Mouse (Mus musculus): ENCODE results near the gene Nf1. TPM values are rescaled to one million over a fixed set of nuclear protein-coding genes. Genes with fewer than 3 reads are reported as not detected.

Nf1 gene
- polyA plus RNA-seq (2015; fragmentation: Nextera tagmentation; extraction: Ambion mirVana), result 3.3 and 3.7 TPM in 2 replicates

GRCm38 (mm10) chr11:79339234-79339807, at the start of gene Nf1:
Gene Nf1 (plus strand): TSS chr11:79339693.

DNA sequence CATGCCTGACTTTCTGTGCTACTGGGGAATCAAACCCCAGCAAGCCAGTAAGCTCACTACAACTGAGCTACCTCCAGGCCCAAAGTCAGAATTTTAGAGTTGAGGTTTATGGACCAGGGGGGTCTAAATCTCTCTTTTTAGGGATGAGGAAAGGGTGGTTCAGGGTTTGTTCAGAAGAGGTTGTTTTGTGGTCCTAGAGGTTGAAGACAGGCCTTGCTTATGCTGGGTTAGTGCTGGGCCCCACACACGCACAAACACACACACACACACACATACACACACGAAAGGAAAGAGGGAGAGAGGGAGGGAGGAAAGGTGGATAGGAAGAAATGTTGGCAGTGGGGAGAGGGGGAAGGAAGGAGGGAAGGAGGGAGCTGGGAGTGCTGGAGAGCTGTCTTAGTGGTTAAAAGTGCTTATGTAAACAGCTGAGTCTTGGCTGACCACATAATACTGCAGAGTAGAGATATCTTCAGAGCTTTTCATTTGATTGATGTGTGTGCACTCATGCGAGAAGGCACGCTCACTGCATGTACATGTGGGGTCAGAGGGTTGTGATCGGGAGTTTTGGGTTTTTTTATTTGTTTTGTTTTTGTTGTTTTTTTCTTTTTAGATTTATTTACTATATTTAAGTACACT, 42.5 kb upstream of the Nf1 start, which contains the start of gene Gm9964:
Gene Gm9964, minus strand, starts transcription at position 51 of the 636 bp plus-strand sequence.

GRCm38 (mm10) chr11:79503845-79504244, 164.4 kb downstream of the Nf1 start, which contains the start of gene Omg:
Gene Omg (minus strand): TSS chr11:79504084.

DNA sequence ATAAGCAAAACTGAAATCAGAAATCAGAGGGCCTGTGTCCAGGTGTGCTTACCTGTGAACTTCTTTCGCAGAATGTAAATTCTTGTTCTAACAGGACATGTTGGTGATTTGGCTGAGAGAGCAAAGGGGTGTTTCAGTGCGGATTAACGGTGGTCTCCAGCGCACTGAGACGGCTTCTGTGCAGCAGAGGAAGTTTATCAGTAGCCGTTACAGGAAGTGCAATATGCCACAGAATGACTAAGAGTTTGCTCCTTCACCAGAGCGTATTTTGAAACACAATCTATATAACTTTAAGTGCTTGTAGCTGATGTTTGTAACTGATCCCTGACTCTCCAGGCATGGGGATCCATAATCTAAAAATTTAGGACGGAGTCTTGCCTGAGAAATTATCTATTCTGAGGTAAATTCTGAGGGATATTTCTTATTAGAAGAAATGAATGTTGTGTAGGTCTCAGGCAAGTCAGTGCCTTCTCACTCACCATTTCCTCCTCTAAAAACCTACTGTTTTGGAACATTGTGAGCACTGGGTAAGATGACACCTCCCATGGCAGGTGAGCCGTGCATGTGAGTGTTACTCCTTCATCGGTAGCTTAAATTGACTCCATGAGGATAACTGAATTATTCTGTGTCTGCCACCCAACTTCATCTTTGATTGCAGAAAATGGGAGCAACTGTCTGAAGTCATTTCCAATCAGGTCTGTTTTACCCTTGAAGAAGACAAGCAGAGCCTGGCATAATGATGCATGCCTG, 184.2 kb downstream of the Nf1 start, which contains the start of gene Evi2b:
Gene Evi2b, minus strand, starts transcription at position 203 of the 750 bp plus-strand sequence.

DNA sequence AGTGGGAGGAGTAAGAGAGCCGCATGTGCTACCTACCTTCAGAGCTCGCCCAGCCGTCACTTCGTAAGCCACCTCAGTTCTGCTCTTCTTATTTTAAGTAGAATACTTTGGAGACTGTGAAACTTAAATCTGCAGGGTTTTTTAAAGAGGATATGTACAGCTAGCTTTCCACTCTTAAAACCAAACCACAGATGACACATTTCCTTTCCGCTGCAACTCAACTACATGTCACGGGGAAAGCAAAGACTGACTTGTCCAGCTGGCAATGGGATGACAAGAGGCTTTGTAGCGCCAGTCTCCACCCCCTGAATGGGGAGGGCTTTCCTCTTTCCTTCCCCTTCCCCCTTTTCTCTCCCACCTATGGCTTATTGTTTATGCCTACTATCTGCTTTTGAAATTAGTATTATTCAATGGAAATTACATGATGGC, 190.9 kb downstream of the Nf1 start, which contains the start of the genes Evi2 and Evi2a:
Gene Evi2, minus strand, starts transcription at position 257 of the 429 bp plus-strand sequence.
Gene Evi2a, minus strand, starts transcription at position 277 of the 429 bp plus-strand sequence.

GRCm38 (mm10) chr11:79590664-79591590, 251.4 kb downstream of the Nf1 start, which contains the start of gene Rab11fip4:
Gene Rab11fip4 (plus strand): TSS chr11:79591212.

Other genes with a start within 250 kb of the Nf1 start
- gene Ksr1, start 193.3 kb upstream of the Nf1 start, polyA plus RNA-seq (2015; fragmentation: Nextera tagmentation; extraction: Ambion mirVana), result 10.3 and 13.3 TPM in 2 replicates
- 69.0 and 71.3 TPM in 2 replicates for gene Wsb1, start 85.0 kb upstream of the Nf1 start, polyA plus RNA-seq (2015; fragmentation: Nextera tagmentation; extraction: Ambion mirVana)
- gene Gm9964, start 42.8 kb upstream of the Nf1 start, polyA plus RNA-seq (2015; fragmentation: Nextera tagmentation; extraction: Ambion mirVana), result not detected in 2 replicates
- gene Omg, start 164.4 kb downstream of the Nf1 start, polyA plus RNA-seq (2015; fragmentation: Nextera tagmentation; extraction: Ambion mirVana), result 0.06 and 0.13 TPM in 2 replicates
- 0.44 and 1.2 TPM in 2 replicates for gene Evi2b, start 184.1 kb downstream of the Nf1 start, polyA plus RNA-seq (2015; fragmentation: Nextera tagmentation; extraction: Ambion mirVana)
- gene Evi2, start 190.9 kb downstream of the Nf1 start, polyA plus RNA-seq (2015; fragmentation: Nextera tagmentation; extraction: Ambion mirVana), result 0.30 and 0.44 TPM in 2 replicates
- 6.3 and 7.7 TPM in 2 replicates for gene Evi2a, start 190.9 kb downstream of the Nf1 start, polyA plus RNA-seq (2015; fragmentation: Nextera tagmentation; extraction: Ambion mirVana)

Measured in skeletal muscle tissue, postnatal 0 days (tissue).